Mouse (Mus musculus): ENCODE data around the gene Casd1. TPM values are rescaled to one million over a fixed set of nuclear protein-coding genes. Genes with fewer than 3 reads are reported as not detected.
"Not testable (repeated sequence)": the region's sequence is repeated elsewhere in the genome, so short reads cannot be mapped to it uniquely, and the experiment has no call there.

Gene Casd1
- polyA plus RNA-seq, 1 experiment from 2014 or later: 45.3 TPM

- H3K4me1 ChIP-seq: no peaks in the 10 kb centered on the region
- H3K4me2 ChIP-seq (replicated peaks): no peak overlapping the region
- WGBS: 72% methylated on average over 3 of the region's 3 CpGs
- ATAC-seq (ENCODE audit: low FRiP score): no peak
- peaks cover 8% of the 10 kb centered on the region; the same call in 1 of the 2 replicates for H3K36me3 ChIP-seq
- H3K4me3 ChIP-seq: no peak overlapping the region
- no peaks in the 10 kb centered on the region for H3K27me3 ChIP-seq
- H3K27ac ChIP-seq: no peak overlapping the region
- H3K9me3 ChIP-seq (replicated peaks): no peaks in the 10 kb centered on the region
- H3K9ac ChIP-seq: no peak overlapping the region
Measured at GRCm38 (mm10) chr6:4631464-4631863, 30.8 kb downstream of the Casd1 start.

DNA sequence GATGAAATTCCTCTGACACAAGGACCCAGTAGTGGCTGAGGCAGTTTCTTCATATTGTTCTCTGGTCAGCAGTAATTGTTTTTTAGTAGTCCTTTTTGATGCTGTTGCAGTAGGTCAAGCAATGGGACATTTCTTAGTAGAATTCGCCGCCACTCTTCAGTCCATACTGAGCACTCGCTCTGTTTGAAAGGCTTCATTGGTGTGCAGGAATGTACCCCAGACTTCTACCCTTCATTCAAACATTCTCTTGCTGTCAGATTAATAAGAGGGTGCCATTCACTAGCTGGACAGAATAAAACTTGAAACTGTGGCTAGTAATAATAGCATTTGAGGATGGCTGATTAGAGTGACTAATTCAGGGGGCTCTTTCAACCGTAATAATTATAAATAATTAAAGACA, 32.5 kb downstream of the Casd1 start:
- no peaks in the 10 kb centered on the region for H3K4me1 ChIP-seq
- H3K4me3 ChIP-seq: no peak overlapping the region
- no peaks in the 10 kb centered on the region for H3K9me3 ChIP-seq (replicated peaks)
- ATAC-seq (ENCODE audit: low FRiP score): no peak
- H3K9ac ChIP-seq: no peak overlapping the region
- H3K4me2 ChIP-seq (replicated peaks): no peak overlapping the region
- 60% methylated on average over 4 of the region's 4 CpGs for WGBS
- peaks cover 8% of the 10 kb centered on the region; the same call in 1 of the 2 replicates for H3K36me3 ChIP-seq
- no peak overlapping the region for H3K27ac ChIP-seq
- H3K27me3 ChIP-seq: no peaks in the 10 kb centered on the region

- H3K36me3 ChIP-seq: peaks cover 4% of the 10 kb centered on the region; the same call in 1 of the 2 replicates
- H3K4me1 ChIP-seq: no peaks in the 10 kb centered on the region
- H3K27ac ChIP-seq: no peak overlapping the region
- no peak overlapping the region for H3K4me2 ChIP-seq (replicated peaks)
- no peaks in the 10 kb centered on the region for H3K9me3 ChIP-seq (replicated peaks)
- 83% methylated on average over 1 of the region's 1 CpGs for WGBS
- no peak for ATAC-seq (ENCODE audit: low FRiP score)
- H3K4me3 ChIP-seq: no peak overlapping the region
- no peaks in the 10 kb centered on the region for H3K27me3 ChIP-seq
- no peak overlapping the region for H3K9ac ChIP-seq
Measured at GRCm38 (mm10) chr6:4634804-4635203, 34.2 kb downstream of the Casd1 start.

- H3K9ac ChIP-seq: no peak overlapping the region
- no peak overlapping the region for H3K27ac ChIP-seq
- peaks cover 12% of the 10 kb centered on the region; the same call in 1 of the 2 replicates for H3K36me3 ChIP-seq
- H3K4me3 ChIP-seq: no peak overlapping the region
- H3K27me3 ChIP-seq: no peaks in the 10 kb centered on the region
- ATAC-seq (ENCODE audit: low FRiP score): no peak
- WGBS: 95% methylated on average over 7 of the region's 7 CpGs
- no peak overlapping the region for H3K4me2 ChIP-seq (replicated peaks)
- H3K9me3 ChIP-seq (replicated peaks): no peaks in the 10 kb centered on the region
- H3K4me1 ChIP-seq: no peaks in the 10 kb centered on the region
Measured at GRCm38 (mm10) chr6:4642068-4642467, 41.4 kb downstream of the Casd1 start.

DNA sequence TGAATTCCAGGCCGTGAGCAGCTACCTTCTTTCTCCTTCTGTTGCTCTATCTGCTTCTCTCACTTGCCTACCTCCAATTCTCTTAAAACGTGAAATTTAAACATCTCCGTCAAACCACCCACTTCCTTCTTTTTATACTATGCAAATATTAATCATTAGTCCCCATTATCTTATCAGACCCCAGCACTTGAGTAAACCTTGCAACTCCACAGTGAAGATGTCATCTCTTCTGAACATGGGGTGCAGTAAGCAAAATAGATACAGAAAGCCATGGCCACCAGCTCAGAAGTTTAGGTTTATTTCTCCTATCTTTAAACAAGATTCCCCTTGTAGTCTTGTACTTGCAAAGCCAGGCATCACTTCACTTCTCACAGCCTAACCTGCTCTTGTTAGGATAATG, 46.7 kb downstream of the Casd1 start:
- Histone ChIP-seq H3K27ac (no peak overlapping the region), H3K4me2 (replicated peaks) (no peak overlapping the region), H3K27me3 (no peaks in the 10 kb centered on the region), H3K9me3 (replicated peaks) (no peaks in the 10 kb centered on the region), H3K36me3 (0 out of 2 replicates have a peak, but pooled peaks cover 1% of the 10 kb centered on the region), H3K4me1 (no peaks in the 10 kb centered on the region), H3K4me3 (no peak overlapping the region), H3K9ac (no peak overlapping the region)
- WGBS: 85% methylated on average over 3 of the region's 3 CpGs
- no peak for ATAC-seq (ENCODE audit: low FRiP score)

DNA sequence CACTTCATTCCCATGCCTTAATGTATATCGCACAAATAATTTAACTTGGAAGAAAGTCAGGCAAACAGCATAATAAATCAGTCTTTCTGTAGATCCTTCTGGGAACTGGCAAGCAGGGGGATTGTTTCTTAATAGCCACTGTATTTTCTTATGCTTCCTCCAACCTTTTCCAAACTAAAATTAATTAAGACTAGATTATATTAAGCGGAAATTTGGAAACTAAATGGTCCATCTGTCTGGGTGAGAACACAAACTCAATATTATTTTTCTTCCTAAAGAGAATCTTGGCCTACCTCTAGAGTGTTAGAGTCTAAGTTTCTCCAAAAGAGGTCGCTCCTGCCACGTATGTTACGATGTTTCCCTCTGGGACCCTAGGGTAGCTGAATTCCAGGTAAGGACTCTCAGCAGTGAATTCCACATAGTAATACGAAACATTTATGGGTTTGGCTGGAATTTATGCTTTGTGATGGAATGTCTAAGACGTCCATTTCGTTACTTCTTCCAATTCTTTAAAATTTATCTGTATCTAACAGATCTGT, 52.0 kb downstream of the Casd1 start:
- H3K4me2 ChIP-seq (replicated peaks): no peak overlapping the region
- H3K27me3 ChIP-seq: no peaks in the 10 kb centered on the region
- ATAC-seq (ENCODE audit: low FRiP score): no peak
- H3K4me3 ChIP-seq: no peak overlapping the region
- H3K27ac ChIP-seq: no peak overlapping the region
- H3K9me3 ChIP-seq (replicated peaks): no peaks in the 10 kb centered on the region
- WGBS: 80% methylated on average over 8 of the region's 8 CpGs
- H3K36me3 ChIP-seq: no peaks in the 10 kb centered on the region
- H3K9ac ChIP-seq: no peak overlapping the region
- H3K4me1 ChIP-seq: no peaks in the 10 kb centered on the region

DNA sequence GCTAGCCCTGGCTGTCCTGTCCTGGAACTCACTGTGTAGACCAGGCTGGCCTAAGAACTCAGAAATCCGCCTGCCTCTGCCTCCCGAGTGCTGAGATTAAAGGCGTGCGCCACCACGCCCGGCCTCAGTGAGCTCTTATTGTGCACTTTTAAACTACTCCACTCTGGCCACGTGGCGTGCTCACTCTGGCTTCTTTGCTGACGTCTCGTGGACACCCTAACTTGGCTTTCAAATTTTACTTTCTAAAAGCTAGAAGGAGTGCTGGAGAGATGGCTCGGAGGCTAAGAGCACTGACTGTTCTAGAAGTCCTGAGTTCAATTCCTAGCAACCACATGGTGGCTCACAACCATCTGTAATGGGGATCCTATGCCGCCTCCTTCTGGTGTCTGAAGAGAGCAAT, 53.1 kb downstream of the Casd1 start:
- H3K36me3 ChIP-seq; H3K27ac ChIP-seq; H3K9me3 ChIP-seq (replicated peaks); ATAC-seq (ENCODE audit: low FRiP score); H3K9ac ChIP-seq; H3K27me3 ChIP-seq; H3K4me1 ChIP-seq; H3K4me3 ChIP-seq; H3K4me2 ChIP-seq (replicated peaks): not testable (repeated sequence)
- 95% methylated on average over 12 of the region's 12 CpGs for WGBS

DNA sequence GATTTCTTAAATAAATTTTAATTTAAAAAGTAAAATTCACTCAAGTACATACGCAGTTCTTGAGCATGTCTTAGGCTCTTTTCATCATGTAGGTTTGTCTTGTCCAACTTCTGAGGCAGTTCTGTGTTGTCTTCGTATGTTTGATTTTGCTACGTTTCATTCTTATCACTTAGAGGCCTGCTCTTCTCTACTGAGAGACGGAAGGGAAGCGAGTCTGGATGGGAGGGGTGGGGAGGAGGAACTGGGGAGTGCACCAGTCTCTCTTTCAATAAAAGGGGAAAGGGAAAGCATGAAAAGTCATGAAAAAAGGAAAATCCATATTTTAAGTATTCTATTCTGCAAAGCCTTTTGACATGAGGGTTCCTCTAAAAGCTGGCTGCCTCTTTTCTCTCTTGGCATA, 54.8 kb downstream of the Casd1 start:
- H3K4me1 ChIP-seq: no peaks in the 10 kb centered on the region
- no peak overlapping the region for H3K4me2 ChIP-seq (replicated peaks)
- H3K9me3 ChIP-seq (replicated peaks): no peaks in the 10 kb centered on the region
- no peaks in the 10 kb centered on the region for H3K36me3 ChIP-seq
- H3K4me3 ChIP-seq: no peak overlapping the region
- H3K27me3 ChIP-seq: no peaks in the 10 kb centered on the region
- ATAC-seq (ENCODE audit: low FRiP score): no peak
- WGBS: 82% methylated on average over 5 of the region's 5 CpGs
- no peak overlapping the region for H3K27ac ChIP-seq
- no peak overlapping the region for H3K9ac ChIP-seq

GRCm38 (mm10) chr6:4655924-4656323, 55.3 kb downstream of the Casd1 start:
- ATAC-seq (ENCODE audit: low FRiP score): no peak
- no peak overlapping the region for H3K9ac ChIP-seq
- H3K4me2 ChIP-seq (replicated peaks): no peak overlapping the region
- no peak overlapping the region for H3K27ac ChIP-seq
- H3K27me3 ChIP-seq: no peaks in the 10 kb centered on the region
- no peaks in the 10 kb centered on the region for H3K36me3 ChIP-seq
- WGBS: 90% methylated on average over 4 of the region's 4 CpGs
- H3K9me3 ChIP-seq (replicated peaks): no peaks in the 10 kb centered on the region
- no peak overlapping the region for H3K4me3 ChIP-seq
- H3K4me1 ChIP-seq: no peaks in the 10 kb centered on the region

GRCm38 (mm10) chr6:4658861-4659260, 58.2 kb downstream of the Casd1 start:
- no peak overlapping the region for H3K27ac ChIP-seq
- H3K4me2 ChIP-seq (replicated peaks): no peak overlapping the region
- no peaks in the 10 kb centered on the region for H3K36me3 ChIP-seq
- H3K9ac ChIP-seq: no peak overlapping the region
- no peak for ATAC-seq (ENCODE audit: low FRiP score)
- H3K9me3 ChIP-seq (replicated peaks): no peaks in the 10 kb centered on the region
- H3K4me1 ChIP-seq: no peaks in the 10 kb centered on the region
- H3K4me3 ChIP-seq: no peak overlapping the region
- WGBS: 83% methylated on average over 13 of the region's 13 CpGs
- no peaks in the 10 kb centered on the region for H3K27me3 ChIP-seq

DNA sequence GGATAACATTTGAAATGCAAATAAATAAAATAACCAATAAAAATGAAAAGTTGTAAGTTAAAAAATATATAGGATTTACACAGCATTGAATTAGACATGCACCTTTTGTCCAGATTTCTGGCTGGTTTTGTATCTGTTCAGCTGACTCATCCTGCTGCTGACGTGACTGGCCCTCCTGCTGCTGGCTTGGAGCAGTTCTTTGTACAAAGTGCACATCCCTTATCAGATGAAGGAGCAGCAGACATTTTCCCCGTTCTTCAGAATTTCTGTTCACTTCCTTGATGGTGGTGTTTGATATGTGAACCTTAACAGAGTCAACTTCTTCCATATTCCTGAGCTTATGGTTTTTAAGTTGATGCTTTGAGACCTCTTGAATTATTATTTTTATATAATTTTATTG, 62.9 kb downstream of the Casd1 start:
- 68% methylated on average over 2 of the region's 2 CpGs for WGBS
- ATAC-seq (ENCODE audit: low FRiP score): no peak
- no peak overlapping the region for H3K27ac ChIP-seq
- H3K27me3 ChIP-seq: no peaks in the 10 kb centered on the region
- H3K4me3 ChIP-seq: no peak overlapping the region
- H3K4me1 ChIP-seq: no peaks in the 10 kb centered on the region
- H3K36me3 ChIP-seq: no peaks in the 10 kb centered on the region
- H3K9me3 ChIP-seq (replicated peaks): no peaks in the 10 kb centered on the region
- no peak overlapping the region for H3K9ac ChIP-seq
- no peak overlapping the region for H3K4me2 ChIP-seq (replicated peaks)

DNA sequence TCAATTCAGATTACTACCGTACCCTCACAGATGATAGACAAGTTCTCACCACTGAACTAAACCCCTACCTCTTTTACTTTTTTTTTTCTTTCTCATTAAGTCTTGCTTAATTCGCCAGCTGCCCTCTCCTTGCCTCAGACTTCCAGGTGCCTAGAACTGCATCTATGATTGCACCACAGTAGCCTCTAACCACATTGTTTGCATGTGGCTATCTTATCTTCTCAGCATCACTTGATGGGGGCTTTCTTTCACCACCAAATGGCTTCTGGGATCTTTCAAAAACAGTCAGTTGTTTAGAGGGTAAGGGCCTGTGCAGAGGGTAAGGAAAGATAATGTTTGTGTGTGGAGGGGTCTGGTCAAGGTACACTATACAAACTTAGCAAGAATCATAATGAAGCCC, 63.7 kb downstream of the Casd1 start:
- Histone ChIP-seq H3K4me1 (no peaks in the 10 kb centered on the region), H3K4me2 (replicated peaks) (no peak overlapping the region), H3K27me3 (no peaks in the 10 kb centered on the region), H3K4me3 (no peak overlapping the region), H3K27ac (no peak overlapping the region), H3K36me3 (no peaks in the 10 kb centered on the region), H3K9ac (no peak overlapping the region), H3K9me3 (replicated peaks) (no peaks in the 10 kb centered on the region)
- WGBS: 65% methylated on average over 2 of the region's 2 CpGs
- ATAC-seq (ENCODE audit: low FRiP score): no peak

- H3K9ac ChIP-seq: no peak overlapping the region
- no peaks in the 10 kb centered on the region for H3K9me3 ChIP-seq (replicated peaks)
- no peaks in the 10 kb centered on the region for H3K4me1 ChIP-seq
- H3K4me2 ChIP-seq (replicated peaks): no peak overlapping the region
- 88% methylated on average over 6 of the region's 6 CpGs for WGBS
- no peaks in the 10 kb centered on the region for H3K36me3 ChIP-seq
- H3K27me3 ChIP-seq: no peaks in the 10 kb centered on the region
- H3K4me3 ChIP-seq: no peak overlapping the region
- no peak overlapping the region for H3K27ac ChIP-seq
- ATAC-seq (ENCODE audit: low FRiP score): no peak
Measured at GRCm38 (mm10) chr6:4665154-4665553, 64.5 kb downstream of the Casd1 start.
